Mouse (Mus musculus) liver, embryonic 12.5 days (tissue): Measurements from ENCODE around the gene Ano10. TPM values are rescaled to one million over a fixed set of nuclear protein-coding genes. Genes with fewer than 3 reads are reported as not detected.

Experiments used
- ATAC-seq: fragments of 200-750 bp; cut with Nextera tagmentation; 2 replicates; pipeline ENCODE4 v1.8.0; 2017; ENCODE audit warnings: moderate number of reproducible peaks, mild to moderate bottlenecking, moderate library complexity
- H3K27ac ChIP-seq: fragments of 300-500 bp; sonication (generic); 2 replicates; pipeline ENCODE4 v1.5.1; 2016; ENCODE audit warnings: mild to moderate bottlenecking
- H3K27me3 ChIP-seq: fragments of 300-500 bp; sonication (generic); replicated peaks from 2 replicates; pipeline ENCODE4 v1.6.1; 2016; ENCODE audit warnings: mild to moderate bottlenecking, moderate library complexity
- H3K36me3 ChIP-seq: fragments of 300-500 bp; sonication (generic); 2 replicates; pipeline ENCODE4 v1.6.1; 2016; ENCODE audit warnings: mild to moderate bottlenecking, moderate library complexity
- H3K4me1 ChIP-seq: fragments of 300-500 bp; sonication (generic); 2 replicates; pipeline ENCODE4 v1.6.1; 2016
- H3K4me2 ChIP-seq: fragments of 300-500 bp; sonication (generic); 2 replicates; pipeline ENCODE4 v1.6.1; 2016; ENCODE audit warnings: mild to moderate bottlenecking, moderate library complexity
- H3K4me3 ChIP-seq: fragments of 300-500 bp; sonication (generic); 2 replicates; pipeline ENCODE4 v1.5.1; 2016; ENCODE audit warnings: mild to moderate bottlenecking, moderate library complexity
- H3K9ac ChIP-seq: fragments of 300-500 bp; sonication (generic); 2 replicates; pipeline ENCODE4 v1.6.1; 2016; ENCODE audit warnings: mild to moderate bottlenecking, moderate library complexity
- H3K9me3 ChIP-seq: fragments of 300-500 bp; sonication (generic); replicated peaks from 2 replicates; pipeline ENCODE4 v1.6.1; 2016; ENCODE audit warnings: mild to moderate bottlenecking, moderate library complexity
- WGBS: fragments of 180-500 bp; shearing (Covaris S2); methylation state at CpG from one replicate; pipeline ENCODE4 v1.1.7; 2016; ENCODE audit not compliant: insufficient replicate concordance; 5-methylcytosine and 5-hydroxymethylcytosine counted together
- polyA plus RNA-seq: library from polyadenylated mRNA; unstranded; fragments of >200 nt; fragmentation: Nextera tagmentation; extraction: Ambion mirVana; gene quantifications from 2 replicates; pipeline ENCODE4 v1.2.1, GENCODE M21; 2016

Gene Ano10
- polyA plus RNA-seq, 1 experiment from 2014 or later = 10.9 TPM

DNA sequence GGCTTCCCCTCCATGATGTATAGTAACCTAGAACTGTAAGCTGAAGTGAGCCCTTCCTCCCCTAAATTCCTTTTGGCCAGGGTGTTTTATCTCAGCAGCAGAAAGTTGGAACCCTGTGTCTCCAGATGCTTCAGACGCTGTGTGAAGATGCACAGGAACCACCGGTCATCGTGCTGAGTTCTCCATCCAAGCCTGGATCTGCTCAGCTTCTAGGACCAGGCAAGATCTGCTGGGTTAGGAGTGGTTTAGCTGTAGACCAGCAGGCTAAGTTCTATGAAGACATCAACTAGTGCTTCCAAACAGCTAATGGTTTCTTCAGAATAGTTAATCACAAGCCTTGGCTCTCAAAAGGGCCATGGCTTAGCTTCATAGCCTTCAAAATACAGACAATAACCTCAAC is 6.7 kb downstream of the Ano10 start:
- Histone ChIP-seq H3K36me3 (no peaks in the 10 kb centered on the region), H3K4me1 (peaks cover 14% of the 10 kb centered on the region; the same call in 1 of the 2 replicates), H3K9me3 (no peaks in the 10 kb centered on the region), H3K4me3 (no peak overlapping the region), H3K27ac (no peak overlapping the region), H3K27me3 (no peaks in the 10 kb centered on the region; the same call in 1 of the 2 replicates), H3K4me2 (no peak overlapping the region), H3K9ac (no peak overlapping the region)
- 67% methylated on average over 3 of the region's 3 CpGs for WGBS
- ATAC-seq = no peak

DNA sequence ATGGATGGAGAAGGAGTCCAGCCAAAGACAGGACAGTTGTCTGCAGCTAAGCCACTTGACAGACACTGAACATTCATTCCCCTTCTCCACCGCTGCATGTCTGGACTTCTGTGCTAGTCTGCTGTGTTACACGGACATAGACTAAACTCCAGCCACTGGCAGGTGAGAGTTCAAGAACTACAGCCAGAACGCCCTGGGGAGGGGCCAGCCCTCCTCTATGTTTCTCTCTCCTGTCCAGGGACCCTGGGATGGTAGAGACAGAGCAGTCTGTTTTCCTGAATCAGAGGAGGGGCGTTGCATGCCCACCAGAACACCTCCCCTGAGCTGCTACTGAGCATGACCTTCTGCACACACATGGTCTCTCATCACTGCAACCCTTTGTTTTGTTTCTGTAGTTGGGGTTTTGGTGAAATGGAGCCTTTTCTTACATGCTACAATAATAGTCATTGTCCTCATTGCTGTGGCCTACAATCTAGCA is 8.4 kb downstream of the Ano10 start:
- Histone ChIP-seq H3K9ac (no peak overlapping the region), H3K27me3 (no peaks in the 10 kb centered on the region; the same call in 1 of the 2 replicates), H3K4me2 (no peak overlapping the region), H3K4me1 (peaks cover 14% of the 10 kb centered on the region; the same call in 1 of the 2 replicates), H3K9me3 (no peaks in the 10 kb centered on the region), H3K27ac (no peak overlapping the region), H3K4me3 (no peak overlapping the region), H3K36me3 (no peaks in the 10 kb centered on the region)
- 37% methylated on average over 4 of the region's 4 CpGs for WGBS
- no peak for ATAC-seq

DNA sequence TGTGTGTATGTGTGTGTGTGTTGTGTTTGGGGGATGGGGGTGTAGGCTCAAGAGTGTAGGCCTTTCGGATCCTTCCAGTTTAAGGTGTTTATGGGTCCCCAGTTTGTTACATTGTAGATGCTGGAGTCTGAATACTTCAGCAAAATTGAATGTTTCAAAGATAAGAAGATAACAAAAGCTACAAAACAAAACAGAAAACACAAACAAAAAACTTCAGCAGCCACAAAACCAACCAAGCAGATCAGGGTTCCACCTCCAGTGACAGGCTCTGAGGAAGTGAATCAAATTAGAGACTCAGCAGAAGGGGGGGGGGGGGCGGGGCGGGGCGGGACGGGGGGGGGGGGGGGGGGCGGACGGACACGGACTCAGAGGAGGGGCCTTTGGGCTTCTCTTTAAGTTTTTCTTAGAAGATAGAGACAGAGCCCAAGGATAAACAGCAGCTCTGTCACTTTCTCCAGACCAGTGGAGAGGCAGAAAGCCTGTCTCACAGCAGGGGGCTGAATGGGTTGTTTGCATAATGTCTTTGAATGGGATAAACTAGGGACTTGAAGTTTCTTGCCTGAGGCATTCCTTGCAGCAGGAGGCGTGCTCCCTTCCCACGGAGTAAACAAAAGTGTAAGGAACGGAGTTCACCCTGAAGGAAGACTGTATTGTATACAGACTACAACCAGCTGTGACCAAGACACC is 8.9 kb downstream of the Ano10 start:
- 38% methylated on average over 4 of the region's 11 CpGs for WGBS
- no peak overlapping the region for H3K4me2 ChIP-seq
- peaks cover 14% of the 10 kb centered on the region; the same call in 1 of the 2 replicates for H3K4me1 ChIP-seq
- H3K27ac ChIP-seq = no peak overlapping the region
- no peak overlapping the region for H3K4me3 ChIP-seq
- H3K9me3 ChIP-seq = no peaks in the 10 kb centered on the region
- no peaks in the 10 kb centered on the region for H3K36me3 ChIP-seq
- ATAC-seq = no peak
- no peak overlapping the region for H3K9ac ChIP-seq
- H3K27me3 ChIP-seq = no peaks in the 10 kb centered on the region; the same call in 1 of the 2 replicates

DNA sequence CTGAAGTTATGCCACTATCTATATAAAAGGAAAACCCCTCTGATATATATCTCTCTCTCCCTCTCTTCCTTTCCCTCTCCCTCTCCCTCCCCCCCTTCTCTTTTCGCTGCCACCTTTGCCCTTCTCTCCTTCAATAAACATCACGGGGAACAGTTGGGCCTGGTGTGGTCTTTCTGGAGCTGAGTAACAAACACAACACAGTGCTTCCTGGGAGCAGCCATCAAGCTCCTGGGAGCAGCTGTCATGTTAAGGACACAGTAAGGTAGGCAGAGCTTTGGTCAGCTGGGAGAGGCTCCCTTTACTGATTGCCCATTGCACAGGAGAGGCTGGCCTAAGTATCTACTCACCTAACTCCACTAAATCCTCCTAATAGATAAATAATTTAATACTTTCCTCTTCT is 9.5 kb downstream of the Ano10 start:
- H3K4me3 ChIP-seq = no peak overlapping the region
- H3K27me3 ChIP-seq = no peaks in the 10 kb centered on the region; the same call in 1 of the 2 replicates
- no peak overlapping the region for H3K4me2 ChIP-seq
- 56% methylated on average over 2 of the region's 2 CpGs for WGBS
- H3K9ac ChIP-seq = no peak overlapping the region
- H3K27ac ChIP-seq = no peak overlapping the region
- H3K4me1 ChIP-seq = peaks cover 14% of the 10 kb centered on the region; the same call in 1 of the 2 replicates
- no peaks in the 10 kb centered on the region for H3K36me3 ChIP-seq
- ATAC-seq = no peak
- no peaks in the 10 kb centered on the region for H3K9me3 ChIP-seq

DNA sequence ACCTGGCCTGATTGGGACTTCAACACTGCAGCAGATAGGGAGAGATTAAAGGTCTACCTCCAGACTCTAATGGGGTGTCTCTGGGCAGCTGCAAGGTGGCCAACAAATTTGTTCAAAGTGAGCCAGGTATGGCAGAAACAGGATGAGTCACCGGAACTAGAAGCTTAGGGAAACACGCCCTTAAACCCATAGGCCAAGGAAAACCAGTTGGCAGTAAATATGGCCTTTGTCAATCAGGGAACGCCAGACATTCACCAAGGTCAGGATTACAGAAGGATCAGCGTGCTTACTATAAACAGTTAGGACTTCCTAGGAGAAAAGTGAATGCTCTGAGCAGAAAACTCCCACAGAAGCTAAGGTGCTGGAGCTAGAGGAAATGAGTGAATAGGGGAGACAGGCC is 13.2 kb downstream of the Ano10 start:
- H3K27ac ChIP-seq = no peak overlapping the region

DNA sequence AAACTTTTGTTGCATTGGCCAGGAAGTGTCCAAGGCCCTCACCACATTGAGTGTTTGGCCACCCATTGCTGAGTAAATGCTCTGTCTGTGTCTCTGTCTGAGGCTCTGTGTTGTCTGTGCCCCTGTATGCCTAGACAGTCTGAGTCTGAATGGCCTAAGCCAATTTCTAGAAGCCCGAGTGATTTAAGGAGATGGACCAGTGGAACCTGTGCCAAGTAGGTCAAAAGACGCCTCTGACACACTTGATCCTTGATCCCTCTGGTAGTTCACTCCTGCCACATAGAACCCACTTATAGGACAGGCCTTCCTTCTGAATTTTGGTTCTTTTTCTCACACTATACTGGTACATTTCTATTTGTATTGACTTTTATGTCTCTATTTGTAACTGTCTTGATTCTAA is 17.6 kb downstream of the Ano10 start:
- Histone ChIP-seq H3K4me1 (no peaks in the 10 kb centered on the region), H3K4me3 (no peak overlapping the region), H3K36me3 (no peaks in the 10 kb centered on the region), H3K4me2 (no peak overlapping the region), H3K27me3 (no peaks in the 10 kb centered on the region), H3K9me3 (no peaks in the 10 kb centered on the region), H3K9ac (no peak overlapping the region), H3K27ac (no peak overlapping the region)
- no peak for ATAC-seq
- WGBS = 75% methylated on average over 2 of the region's 2 CpGs

More for the DNA sequence above, 13.2 kb downstream of the Ano10 start:
- whole genome bisulfite sequencing = 71% methylated on average over 4 of the region's 4 CpGs
- Histone ChIP-seq H3K36me3 (no peaks in the 10 kb centered on the region), H3K4me3 (no peak overlapping the region), H3K9me3 (no peaks in the 10 kb centered on the region), H3K4me1 (peaks cover 11% of the 10 kb centered on the region; the same call in 1 of the 2 replicates), H3K27me3 (no peaks in the 10 kb centered on the region), H3K4me2 (no peak overlapping the region), H3K9ac (no peak overlapping the region)
- ATAC-seq = no peak

DNA sequence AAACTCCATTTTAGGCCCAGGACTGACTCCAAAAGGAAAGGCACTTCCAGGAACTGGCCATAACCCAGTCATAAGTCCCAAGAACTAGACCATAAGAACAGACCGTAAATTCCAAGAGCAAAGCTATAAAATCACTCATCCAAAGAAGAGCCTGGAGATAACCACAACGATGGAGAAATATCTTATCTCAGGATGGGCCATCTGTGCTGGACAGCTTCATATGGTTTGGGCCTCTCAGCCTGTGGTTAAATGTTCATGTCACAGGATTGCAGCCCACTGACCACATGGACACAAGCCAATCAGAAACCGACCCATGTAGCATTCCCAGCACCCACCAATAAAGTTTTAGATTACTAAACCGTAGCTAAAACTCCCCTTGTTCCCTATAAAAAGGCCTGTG is 18.1 kb downstream of the Ano10 start:
- no peak overlapping the region for H3K9ac ChIP-seq

DNA sequence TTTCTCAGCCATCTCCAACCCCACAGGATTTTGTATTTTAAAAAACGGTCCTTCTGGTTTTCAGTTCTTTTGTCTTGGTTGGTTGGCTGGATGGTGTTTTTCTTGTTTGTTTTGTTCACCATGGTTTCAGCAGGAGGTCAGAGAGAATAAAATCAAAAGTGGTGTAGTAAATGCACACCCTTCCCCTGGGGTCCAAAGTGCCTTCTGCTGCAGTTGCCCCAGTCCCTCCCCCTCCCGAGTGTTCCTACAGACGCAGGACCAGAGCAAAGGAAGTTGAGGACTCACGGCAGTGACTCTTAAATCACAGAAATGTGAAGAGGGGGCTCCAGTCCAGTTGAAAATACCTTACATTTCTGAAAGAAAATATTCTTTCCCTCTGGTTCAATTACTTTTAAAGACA is 19.9 kb downstream of the Ano10 start:
- WGBS = 57% methylated on average over 4 of the region's 4 CpGs
- no peaks in the 10 kb centered on the region for H3K27me3 ChIP-seq
- no peaks in the 10 kb centered on the region for H3K4me1 ChIP-seq
- H3K9me3 ChIP-seq = no peaks in the 10 kb centered on the region
- H3K36me3 ChIP-seq = no peaks in the 10 kb centered on the region
- no peak overlapping the region for H3K4me3 ChIP-seq
- no peak overlapping the region for H3K4me2 ChIP-seq
- H3K27ac ChIP-seq = no peak overlapping the region
- ATAC-seq = no peak
- no peak overlapping the region for H3K9ac ChIP-seq

More for the DNA sequence above, 18.1 kb downstream of the Ano10 start:
- Histone ChIP-seq H3K4me2 (no peak overlapping the region), H3K9me3 (no peaks in the 10 kb centered on the region), H3K27ac (no peak overlapping the region), H3K36me3 (no peaks in the 10 kb centered on the region), H3K27me3 (no peaks in the 10 kb centered on the region), H3K4me1 (no peaks in the 10 kb centered on the region), H3K4me3 (no peak overlapping the region)
- WGBS = 62% methylated on average over 4 of the region's 4 CpGs
- ATAC-seq = no peak

DNA sequence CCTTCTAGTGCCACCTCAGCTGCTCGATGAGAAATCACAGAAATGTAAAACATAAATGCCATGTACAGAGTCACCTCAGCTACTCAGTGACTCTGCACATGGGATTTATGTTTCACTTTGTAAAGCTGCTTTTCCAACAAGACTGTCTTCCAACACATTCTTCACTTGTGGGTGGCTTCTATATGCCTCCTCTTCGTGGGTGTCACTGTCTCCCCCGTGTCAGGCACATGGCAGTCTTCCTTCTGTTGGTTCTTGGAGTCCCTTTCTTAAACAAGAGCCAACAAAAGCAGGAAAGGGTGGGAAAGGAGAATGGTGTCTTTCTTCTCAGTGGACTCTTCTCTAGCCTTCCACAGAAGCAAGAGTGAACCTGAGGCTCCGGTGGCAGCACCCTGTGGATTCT is 20.3 kb downstream of the Ano10 start:
- no peak overlapping the region for H3K9ac ChIP-seq
- no peak overlapping the region for H3K27ac ChIP-seq
- no peak overlapping the region for H3K4me2 ChIP-seq
- ATAC-seq = no peak
- H3K36me3 ChIP-seq = no peaks in the 10 kb centered on the region
- H3K9me3 ChIP-seq = no peaks in the 10 kb centered on the region
- 55% methylated on average over 4 of the region's 4 CpGs for WGBS
- H3K27me3 ChIP-seq = no peaks in the 10 kb centered on the region
- H3K4me3 ChIP-seq = no peak overlapping the region
- H3K4me1 ChIP-seq = no peaks in the 10 kb centered on the region

DNA sequence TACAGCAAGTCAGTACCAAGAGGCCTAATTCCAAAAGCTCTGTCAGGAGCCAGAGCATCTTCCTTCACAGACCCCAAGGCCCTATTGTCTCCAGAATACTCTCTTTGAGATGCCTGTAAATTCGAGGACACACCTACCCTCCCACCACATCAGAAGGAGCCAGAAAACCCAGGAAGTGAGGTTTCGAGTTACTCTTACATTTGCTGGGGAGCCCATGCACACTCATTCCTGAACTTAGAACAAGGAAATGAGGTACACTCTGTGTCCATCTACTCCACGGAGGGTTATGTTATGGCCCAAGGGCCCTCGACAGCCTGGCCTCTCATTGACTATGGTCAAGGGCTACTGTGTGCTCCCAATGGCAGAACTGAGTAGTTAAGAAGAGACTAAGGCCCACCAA is 22.4 kb downstream of the Ano10 start:
- WGBS = 51% methylated on average over 4 of the region's 4 CpGs
- H3K4me3 ChIP-seq = no peak overlapping the region
- H3K4me2 ChIP-seq = no peak overlapping the region
- 0 out of 2 replicates have a peak, but pooled peaks cover 3% of the 10 kb centered on the region for H3K36me3 ChIP-seq
- no peak for ATAC-seq
- no peak overlapping the region for H3K9ac ChIP-seq
- no peak overlapping the region for H3K27ac ChIP-seq
- no peaks in the 10 kb centered on the region for H3K9me3 ChIP-seq
- no peaks in the 10 kb centered on the region for H3K27me3 ChIP-seq
- no peaks in the 10 kb centered on the region for H3K4me1 ChIP-seq

DNA sequence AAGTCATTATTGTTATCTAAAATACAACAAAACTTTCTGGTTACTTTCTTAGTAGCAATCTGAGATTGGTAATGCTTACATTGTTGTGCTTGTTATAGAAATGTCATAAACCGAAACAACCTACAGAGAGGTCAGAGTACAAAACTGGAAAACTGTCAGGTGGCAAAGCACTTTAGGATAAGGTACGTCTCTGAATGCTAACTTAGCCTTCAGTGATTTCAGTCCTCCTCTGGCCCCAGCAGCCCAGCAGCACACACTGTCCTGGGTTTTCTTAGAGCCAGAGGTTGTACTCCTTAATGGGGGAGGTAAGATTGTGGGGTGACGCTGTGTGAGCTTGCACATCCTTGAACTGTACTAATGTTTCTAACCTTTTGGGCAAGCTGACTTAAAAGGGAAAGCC is 22.9 kb downstream of the Ano10 start:
- Histone ChIP-seq H3K36me3 (0 out of 2 replicates have a peak, but pooled peaks cover 3% of the 10 kb centered on the region), H3K9me3 (no peaks in the 10 kb centered on the region), H3K4me3 (no peak overlapping the region), H3K9ac (no peak overlapping the region), H3K4me2 (no peak overlapping the region), H3K4me1 (no peaks in the 10 kb centered on the region), H3K27ac (no peak overlapping the region), H3K27me3 (no peaks in the 10 kb centered on the region)
- WGBS = 68% methylated on average over 3 of the region's 3 CpGs
- ATAC-seq = no peak

DNA sequence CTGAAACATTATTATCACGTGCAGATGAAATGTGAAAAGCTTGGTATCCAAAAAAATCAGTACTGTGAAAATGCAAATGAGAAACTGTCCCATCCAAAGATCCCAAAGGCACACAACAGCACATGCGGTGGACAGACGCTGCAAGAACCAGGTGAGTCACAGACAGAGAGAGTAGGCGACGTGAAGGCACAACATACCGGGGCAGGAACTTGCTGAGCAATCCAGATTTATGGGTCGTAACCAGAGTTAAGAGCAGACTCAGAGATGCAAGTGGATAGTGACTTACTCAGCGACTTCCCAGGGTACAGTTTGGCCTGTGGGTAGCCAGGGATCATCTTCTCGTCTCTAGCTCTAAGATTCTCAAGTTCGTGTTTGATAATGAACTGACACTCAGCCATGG is 23.3 kb downstream of the Ano10 start:
- Histone ChIP-seq H3K4me1 (no peaks in the 10 kb centered on the region), H3K4me2 (no peak overlapping the region), H3K9me3 (no peaks in the 10 kb centered on the region), H3K9ac (no peak overlapping the region), H3K27ac (no peak overlapping the region), H3K27me3 (no peaks in the 10 kb centered on the region), H3K4me3 (no peak overlapping the region), H3K36me3 (peaks cover 4% of the 10 kb centered on the region; the same call in 1 of the 2 replicates)
- WGBS = 66% methylated on average over 10 of the region's 10 CpGs
- no peak for ATAC-seq
